ENCODE assay signal across 8 mouse cellular contexts in the genomic region with DNA sequence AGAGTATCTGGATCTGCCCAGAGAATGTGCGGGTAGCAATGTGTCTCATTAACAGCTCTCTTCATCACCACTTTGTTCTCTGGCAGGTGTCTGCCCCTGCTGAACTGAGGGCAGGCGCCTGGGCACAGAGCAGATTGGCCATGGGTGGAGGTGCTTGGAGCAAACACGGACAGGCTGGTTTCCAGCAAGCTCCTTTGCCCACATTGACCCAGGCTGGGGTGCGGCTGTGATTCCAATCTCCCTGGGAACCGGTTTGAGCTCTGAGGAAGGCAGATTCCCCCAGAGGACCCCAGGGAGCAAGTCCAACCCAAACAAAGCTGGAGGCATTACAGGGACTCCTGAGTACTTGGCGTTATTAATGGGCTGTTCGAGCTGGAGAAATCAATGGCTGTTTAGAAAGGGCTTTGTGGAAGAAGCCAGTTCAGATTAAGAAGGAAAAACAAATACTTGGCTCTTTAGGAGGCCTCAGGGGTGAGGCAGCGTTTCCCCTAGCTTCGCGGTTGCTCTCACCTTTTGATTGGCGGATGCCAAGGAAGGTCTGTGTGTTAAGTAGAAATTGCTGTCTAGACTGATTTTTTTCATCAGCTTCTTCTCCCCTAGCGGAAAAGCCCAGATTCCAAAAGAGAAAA.
DNase-seq lines count a peak whose midpoint lies in the region; ATAC-seq lines count a peak whose summit lies in the region.

No protein-coding gene starts in this region.

- peaks cover 18% of the 10 kb centered on the region; the same call in 1 of the 2 replicates for H3K27me3 ChIP-seq in heart, embryonic 10.5 days (ENCODE audit: insufficient read depth, poor library complexity, severe bottlenecking)
- no peaks in the 10 kb centered on the region for H3K27me3 ChIP-seq in forebrain, embryonic 16.5 days (replicated peaks; ENCODE audit: control insufficient read depth, insufficient read depth, low read length)

- peak overlapping the region; percentile 54 for H3K27ac ChIP-seq in heart, embryonic 10.5 days
- peak overlapping the region; percentile 6 for H3K27ac ChIP-seq in forebrain, embryonic 16.5 days (ENCODE audit: low read length)

- intact Hi-C loops in heart, postnatal 25 days (cut with DNase I), result no loop called here

- ATAC-seq in forebrain, embryonic 16.5 days, result peak; percentile 34; the same call in 1 of the 2 replicates

- H3K36me3 ChIP-seq in heart, embryonic 10.5 days, result no peaks in the 10 kb centered on the region
- no peaks in the 10 kb centered on the region for H3K36me3 ChIP-seq in forebrain, embryonic 16.5 days (ENCODE audit: control insufficient read depth, insufficient read depth)

- H3K4me1 ChIP-seq in heart, embryonic 10.5 days, result peaks cover 41% of the 10 kb centered on the region
- H3K4me1 ChIP-seq in forebrain, embryonic 16.5 days (replicated peaks; ENCODE audit: control insufficient read depth, insufficient read depth, low read length), result peaks cover 26% of the 10 kb centered on the region

- H3K9ac ChIP-seq in forebrain, embryonic 16.5 days (replicated peaks; ENCODE audit: low read depth, low read length), result no peak overlapping the region

- 37% methylated on average over 12 of the region's 12 CpGs for WGBS in heart, embryonic 10.5 days
- 17% methylated on average over 12 of the region's 12 CpGs for WGBS in forebrain, embryonic 16.5 days

- H3K4me3 ChIP-seq in heart, embryonic 10.5 days, result no peak overlapping the region
- no peak overlapping the region for H3K4me3 ChIP-seq in forebrain, embryonic 16.5 days (replicated peaks; ENCODE audit: low read length)

- DNase-seq in heart, embryonic 10.5 days (ENCODE audit: low spot score), result no peak
- DNase-seq in heart, postnatal 25 days (ENCODE audit: low spot score), result no peak
- peak; percentile 82 for DNase-seq in cerebellum, adult 11-12 months
- DNase-seq in lung, postnatal 14 days, result peak; percentile 15
- DNase-seq in spleen, postnatal 36 days (ENCODE audit: low spot score in 2 of 2), result no peak
- no peak for DNase-seq in thymus, postnatal 14 days
- no peak for DNase-seq in kidney, adult 18-20 months

- H3K9me3 ChIP-seq in heart, embryonic 10.5 days, result no peaks in the 10 kb centered on the region
- H3K9me3 ChIP-seq in forebrain, embryonic 16.5 days (ENCODE audit: control insufficient read depth, low read length), result no peaks in the 10 kb centered on the region

- H3K4me2 ChIP-seq in forebrain, embryonic 16.5 days (ENCODE audit: low read length), result no peak overlapping the region

Comparison
In these comparisons a context has a peak if more than half of its experiments do, and no peak if none do; other contexts are left out.
1. DNase-seq: peak in cerebellum, adult 11-12 months (single experiment) and lung, postnatal 14 days (single experiment); none in heart, embryonic 10.5 days (single experiment), heart, postnatal 25 days (single experiment), spleen, postnatal 36 days (0 of 2), thymus, postnatal 14 days (single experiment) and kidney, adult 18-20 months (single experiment).